ENCODE assay signal across 9 mouse cellular contexts in the genomic region with DNA sequence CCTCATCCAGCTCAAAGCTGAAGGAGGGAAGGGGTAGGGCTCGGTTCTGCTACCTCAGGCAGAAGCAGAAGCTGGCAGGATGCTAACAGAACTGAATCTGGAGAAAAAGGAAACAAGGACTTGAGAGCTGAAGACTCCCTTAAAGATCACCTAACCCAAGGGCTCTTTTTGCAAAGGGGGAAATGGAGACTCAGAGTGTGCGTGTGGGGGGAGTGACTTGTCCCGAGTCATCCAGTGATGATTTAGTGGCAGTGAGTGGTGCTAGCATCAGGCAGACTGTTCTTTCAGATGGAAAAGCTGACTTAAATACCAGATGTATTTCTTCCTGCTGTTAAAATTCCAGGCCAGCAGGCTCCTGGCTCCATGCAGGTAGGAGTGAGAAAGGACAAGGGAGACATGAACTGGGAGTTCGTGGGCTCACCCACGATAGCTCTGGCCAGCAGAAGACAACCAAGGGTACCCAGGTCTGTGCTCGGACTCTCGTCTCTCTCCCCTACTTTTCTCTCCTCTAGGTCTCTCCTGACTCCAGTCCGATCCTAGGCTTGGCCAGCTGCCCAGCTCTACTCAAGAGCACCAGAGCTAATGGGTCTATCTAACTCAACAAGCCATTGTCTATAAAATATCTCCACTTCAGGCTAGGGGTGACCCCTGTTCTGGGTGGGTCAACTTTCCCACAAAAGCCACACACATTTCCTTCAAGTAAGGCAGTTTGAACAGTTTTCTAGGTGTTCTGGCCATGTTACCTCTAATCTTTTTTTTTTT. TPM values are rescaled to one million over a fixed set of nuclear protein-coding genes. Genes with fewer than 3 reads are reported as not detected.
DNase-seq lines count a peak whose midpoint lies in the region; ATAC-seq and TF ChIP-seq lines count a peak whose summit lies in the region.
"Had no signal": no experiment of that assay in that cellular context is flagged by ENCODE, and none has a peak within 500 bp of the region (broad histone marks: within the 10 kb centered on the region; RNA-seq: fewer than 3 reads in every experiment).

No protein-coding gene starts in this region.

- H3K4me1 ChIP-seq in cortical plate, adult 2 months (ENCODE audit: control insufficient read depth, insufficient read depth, low read length), result peaks cover 3% of the 10 kb centered on the region; the same call in 1 of the 2 replicates
- H3K4me1 ChIP-seq in limb, embryonic 13.5 days, result peaks cover 40% of the 10 kb centered on the region
- peaks cover 11% of the 10 kb centered on the region; the same call in 1 of the 2 replicates for H3K4me1 ChIP-seq in liver, embryonic 12.5 days

- H3K9ac ChIP-seq in limb, embryonic 13.5 days, result no peak overlapping the region
- no peak overlapping the region for H3K9ac ChIP-seq in liver, embryonic 12.5 days
- H3K9ac ChIP-seq: lung, embryonic 15.5 days had no signal

- no peak for TF ChIP-seq POLR2A in cortical plate, adult 2 months (IDR thresholded peaks at IDR 0.05; ENCODE audit: extremely low read depth, insufficient read depth, low read length)

- ATAC-seq in limb, embryonic 13.5 days (ENCODE audit: low FRiP score, low read depth), result peak; percentile 72
- no peak for ATAC-seq in liver, embryonic 12.5 days

- no peaks in the 10 kb centered on the region for H3K36me3 ChIP-seq in limb, embryonic 13.5 days
- no peaks in the 10 kb centered on the region for H3K36me3 ChIP-seq in liver, embryonic 12.5 days
- H3K36me3 ChIP-seq: lung, embryonic 15.5 days had no signal

- DNase-seq in kidney, adult 18-20 months, result peak; percentile 10
- no peak for DNase-seq in kidney, adult 11 months
- DNase-seq in ES-CJ7 (ENCODE audit: low read depth, low spot score), result peak; percentile 48
- no peak for DNase-seq in retina, postnatal 1 day
- DNase-seq in Muller cell, postnatal 12 days (ENCODE audit: inconsistent ontology term), result no peak

- 29% methylated on average over 8 of the region's 8 CpGs for WGBS in limb, embryonic 13.5 days
- 59% methylated on average over 8 of the region's 8 CpGs for whole genome bisulfite sequencing in liver, embryonic 12.5 days (ENCODE audit: insufficient replicate concordance)

- no peak overlapping the region for H3K4me3 ChIP-seq in cortical plate, adult 2 months (ENCODE audit: insufficient read depth, low read length)
- no peak overlapping the region for H3K4me3 ChIP-seq in limb, embryonic 13.5 days
- no peak overlapping the region for H3K4me3 ChIP-seq in liver, embryonic 12.5 days
- H3K4me3 ChIP-seq: lung, embryonic 15.5 days had no signal

- peak overlapping the region; percentile 37; the same call in 1 of the 2 replicates for H3K27ac ChIP-seq in cortical plate, adult 2 months (ENCODE audit: insufficient read depth, low read length)
- H3K27ac ChIP-seq in limb, embryonic 13.5 days, result peak overlapping the region; percentile 91
- no peak overlapping the region for H3K27ac ChIP-seq in liver, embryonic 12.5 days
- H3K27ac ChIP-seq: lung, embryonic 15.5 days had no signal

- peak overlapping the region; percentile 50 for H3K4me2 ChIP-seq in limb, embryonic 13.5 days (replicated peaks)
- H3K4me2 ChIP-seq in liver, embryonic 12.5 days, result no peak overlapping the region
- H3K4me2 ChIP-seq: lung, embryonic 15.5 days had no signal

- no peaks in the 10 kb centered on the region for H3K27me3 ChIP-seq in limb, embryonic 13.5 days
- no peaks in the 10 kb centered on the region for H3K27me3 ChIP-seq in liver, embryonic 12.5 days (replicated peaks)
- H3K27me3 ChIP-seq: lung, embryonic 15.5 days had no signal

- TF ChIP-seq CTCF in cortical plate, adult 2 months (IDR thresholded peaks at IDR 0.05; ENCODE audit: extremely low read depth, insufficient read depth, low read length), result no peak

- H3K9me3 ChIP-seq in limb, embryonic 13.5 days, result no peaks in the 10 kb centered on the region
- H3K9me3 ChIP-seq in liver, embryonic 12.5 days (replicated peaks), result no peaks in the 10 kb centered on the region
- H3K9me3 ChIP-seq: lung, embryonic 15.5 days had no signal

RNA-seq across cellular contexts. Expression of a gene that starts 8.5 kb away (rescaled TPM):
- polyA plus RNA-seq in cortical plate, adult 2 months (2012; rRNA removed), result 58.4 and 60.1 TPM in 2 replicates
- 75.9 and 77.1 TPM in 2 replicates for polyA plus RNA-seq in limb, embryonic 13.5 days (2015; fragmentation: Nextera tagmentation; extraction: Ambion mirVana)
- 6.1 and 6.2 TPM in 2 replicates for polyA plus RNA-seq in liver, embryonic 12.5 days (2016; fragmentation: Nextera tagmentation; extraction: Ambion mirVana)

Comparison
In these comparisons a context has a peak if more than half of its experiments do, and no peak if none do; other contexts are left out.
1. DNase-seq: peak in kidney, adult 18-20 months (single experiment) and ES-CJ7 (single experiment); none in kidney, adult 11 months (single experiment), retina, postnatal 1 day (single experiment) and Muller cell, postnatal 12 days (single experiment).